Mouse (Mus musculus): ENCODE measurements around the gene Osr1. TPM values are rescaled to one million over a fixed set of nuclear protein-coding genes. Genes with fewer than 3 reads are reported as not detected.

Osr1 gene
- 18.7 and 28.1 TPM in 2 replicates for total RNA-seq (2014; rRNA removed; ENCODE audit: low replicate concordance)
- polyA plus RNA-seq (2015; fragmentation: Nextera tagmentation; extraction: Ambion mirVana): 3.1 and 5.1 TPM in 2 replicates

- WGBS: under 1% methylated on average over 15 of the region's 15 CpGs
- no peaks in the 10 kb centered on the region for H3K4me1 ChIP-seq (ENCODE audit: control insufficient read depth, insufficient read depth)
Observed at GRCm38 (mm10) chr12:9569971-9570370, at the start of gene Osr1. Osr1 (plus strand) TSS chr12:9570116.

DNA sequence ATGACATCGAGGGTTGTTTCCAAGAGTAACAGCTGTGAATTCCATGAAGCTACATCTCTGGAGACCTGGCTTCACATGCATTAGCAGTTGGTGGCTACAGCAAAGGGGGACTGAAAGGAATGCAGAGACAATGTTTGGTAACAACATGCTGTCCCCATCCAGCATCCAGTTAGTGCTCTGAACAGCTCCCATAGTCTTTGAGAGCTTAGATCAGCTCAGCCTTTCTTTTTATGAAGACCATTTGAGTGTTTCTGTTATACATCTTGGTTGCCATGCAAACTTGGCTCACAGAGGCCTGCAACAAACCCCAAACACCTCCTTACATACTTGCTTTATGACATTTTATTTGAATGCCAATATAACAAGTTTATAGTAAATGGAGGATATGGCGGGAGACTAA is 19.6 kb upstream of the Osr1 start:
- no peaks in the 10 kb centered on the region for H3K27me3 ChIP-seq (ENCODE audit: control insufficient read depth, insufficient read depth, low read length)
- no peak overlapping the region for H3K27ac ChIP-seq (ENCODE audit: low read depth)
- no peak for TF ChIP-seq CTCF (IDR thresholded peaks at IDR 0.05; ENCODE audit: low read depth)
- no peak for TF ChIP-seq EP300 (IDR thresholded peaks at IDR 0.05; ENCODE audit: low read depth)
- DNase-seq (ENCODE audit: low spot score) (no peak), ATAC-seq (ENCODE audit: insufficient read depth, low read depth) (no peak)
- H3K4me3 ChIP-seq (ENCODE audit: low read depth, low read length): no peak overlapping the region
- H3K9ac ChIP-seq (replicated peaks; ENCODE audit: low read depth, low read length): no peak overlapping the region
- no peaks in the 10 kb centered on the region for H3K4me1 ChIP-seq (ENCODE audit: control insufficient read depth, insufficient read depth)
- H3K9me3 ChIP-seq (replicated peaks; ENCODE audit: control insufficient read depth, low read length): no peaks in the 10 kb centered on the region
- WGBS: 78% methylated on average over 2 of the region's 2 CpGs
- no peak overlapping the region for H3K4me2 ChIP-seq (ENCODE audit: low read depth, low read length)
- no peaks in the 10 kb centered on the region for H3K36me3 ChIP-seq (replicated peaks; ENCODE audit: control insufficient read depth, insufficient read depth, low read length)

More at GRCm38 (mm10) chr12:9569971-9570370, at the start of gene Osr1:
- Histone ChIP-seq H3K36me3 (replicated peaks; ENCODE audit: control insufficient read depth, insufficient read depth, low read length) (no peaks in the 10 kb centered on the region), H3K4me3 (ENCODE audit: low read depth, low read length) (peak within 1 kb of the TSS; percentile 55), H3K27ac (ENCODE audit: low read depth) (no peak within 1 kb of the TSS), H3K9me3 (replicated peaks; ENCODE audit: control insufficient read depth, low read length) (no peaks in the 10 kb centered on the region), H3K27me3 (ENCODE audit: control insufficient read depth, insufficient read depth, low read length) (peaks cover 48% of the 10 kb centered on the region), H3K4me2 (ENCODE audit: low read depth, low read length) (peak within 1 kb of the TSS; percentile 82), H3K9ac (replicated peaks; ENCODE audit: low read depth, low read length) (peak within 1 kb of the TSS; percentile 17; the same call in 1 of the 2 replicates)
- TF ChIP-seq CTCF (IDR thresholded peaks at IDR 0.05; ENCODE audit: low read depth) (peak; percentile 69), EP300 (IDR thresholded peaks at IDR 0.05; ENCODE audit: low read depth) (no peak)
- DNase-seq (ENCODE audit: low spot score) (no peak), ATAC-seq (ENCODE audit: insufficient read depth, low read depth) (no peak)

DNA sequence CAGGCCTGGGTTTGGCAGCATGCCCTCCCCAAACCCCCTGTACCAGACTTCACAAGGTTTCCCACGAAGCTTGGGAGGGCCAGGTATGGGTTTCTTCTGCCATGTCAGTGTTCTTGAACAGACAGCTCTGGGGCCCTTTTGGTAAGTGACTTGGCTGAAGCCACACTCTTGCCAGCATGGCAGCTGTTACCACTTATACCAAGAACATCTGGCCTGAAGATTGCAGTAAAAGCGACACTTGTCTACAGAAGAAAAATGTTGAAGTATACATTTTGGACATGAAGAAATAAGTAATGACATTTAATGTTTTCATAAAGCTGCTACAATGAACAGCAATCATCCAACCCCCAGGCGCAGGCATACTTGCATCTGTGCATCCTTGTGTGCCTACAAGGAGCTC is 5.0 kb upstream of the Osr1 start:
- whole genome bisulfite sequencing: 65% methylated on average over 3 of the region's 3 CpGs
- Histone ChIP-seq H3K9me3 (replicated peaks; ENCODE audit: control insufficient read depth, low read length) (no peaks in the 10 kb centered on the region), H3K4me1 (ENCODE audit: control insufficient read depth, insufficient read depth) (no peaks in the 10 kb centered on the region), H3K36me3 (replicated peaks; ENCODE audit: control insufficient read depth, insufficient read depth, low read length) (no peaks in the 10 kb centered on the region), H3K27ac (ENCODE audit: low read depth) (no peak overlapping the region), H3K27me3 (ENCODE audit: control insufficient read depth, insufficient read depth, low read length) (0 out of 2 replicates have a peak, but pooled peaks cover under 1% of the 10 kb centered on the region), H3K4me2 (ENCODE audit: low read depth, low read length) (no peak overlapping the region), H3K4me3 (ENCODE audit: low read depth, low read length) (no peak overlapping the region), H3K9ac (replicated peaks; ENCODE audit: low read depth, low read length) (no peak overlapping the region)
- DNase-seq (ENCODE audit: low spot score): no peak
- TF ChIP-seq CTCF (IDR thresholded peaks at IDR 0.05; ENCODE audit: low read depth) (no peak), EP300 (IDR thresholded peaks at IDR 0.05; ENCODE audit: low read depth) (no peak)
- no peak for ATAC-seq (ENCODE audit: insufficient read depth, low read depth)

GRCm38 (mm10) chr12:9570496-9570995 is 630 bp downstream of the Osr1 start:
- H3K36me3 ChIP-seq (replicated peaks; ENCODE audit: control insufficient read depth, insufficient read depth, low read length): no peaks in the 10 kb centered on the region
- no peak overlapping the region for H3K27ac ChIP-seq (ENCODE audit: low read depth)
- peaks cover 54% of the 10 kb centered on the region for H3K27me3 ChIP-seq (ENCODE audit: control insufficient read depth, insufficient read depth, low read length)
- H3K9me3 ChIP-seq (replicated peaks; ENCODE audit: control insufficient read depth, low read length): no peaks in the 10 kb centered on the region
- peak overlapping the region; percentile 82 for H3K4me2 ChIP-seq (ENCODE audit: low read depth, low read length)
- peak overlapping the region; percentile 55 for H3K4me3 ChIP-seq (ENCODE audit: low read depth, low read length)
- TF ChIP-seq EP300 (IDR thresholded peaks at IDR 0.05; ENCODE audit: low read depth) (no peak), CTCF (IDR thresholded peaks at IDR 0.05; ENCODE audit: low read depth) (no peak)
- H3K9ac ChIP-seq (replicated peaks; ENCODE audit: low read depth, low read length): peak overlapping the region; percentile 17; the same call in 1 of the 2 replicates
- H3K4me1 ChIP-seq (ENCODE audit: control insufficient read depth, insufficient read depth): no peaks in the 10 kb centered on the region
- ATAC-seq (ENCODE audit: insufficient read depth, low read depth) (no peak), DNase-seq (ENCODE audit: low spot score) (no peak)
- under 1% methylated on average over 17 of the region's 17 CpGs for WGBS

DNA sequence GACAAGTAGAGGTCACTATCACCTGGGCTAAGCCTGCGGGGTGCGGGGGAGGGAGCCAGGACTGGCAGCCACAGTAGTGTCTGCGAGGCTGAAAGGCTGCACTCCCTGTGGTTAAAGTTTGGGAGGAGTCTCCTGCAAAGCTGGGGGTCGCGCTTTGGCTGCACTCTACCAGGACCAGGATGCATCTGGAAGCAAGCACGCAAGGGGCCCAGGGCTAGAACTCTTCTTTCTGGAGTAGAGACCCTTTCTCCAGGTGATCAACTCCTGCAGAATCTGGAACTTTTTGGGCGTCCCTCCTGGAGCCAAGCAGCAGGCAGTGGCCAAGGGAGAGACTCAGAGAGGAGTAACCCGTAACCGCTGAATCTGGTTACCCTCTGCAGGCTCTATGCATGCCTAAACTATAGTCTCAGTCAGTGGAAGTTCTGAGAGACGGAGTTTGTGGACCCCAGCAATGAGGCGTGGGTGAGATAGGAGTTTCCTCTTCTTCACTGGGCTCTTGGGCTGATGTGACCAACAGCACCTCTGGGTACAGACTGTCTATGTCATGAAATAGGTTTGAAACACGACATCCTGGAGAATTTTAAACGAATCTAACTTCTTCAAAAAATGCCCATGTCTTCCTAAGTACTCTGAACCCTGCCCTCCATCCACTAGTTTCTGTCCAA is 1.5 kb downstream of the Osr1 start:
- TF ChIP-seq CTCF (IDR thresholded peaks at IDR 0.05; ENCODE audit: low read depth) (no peak), EP300 (IDR thresholded peaks at IDR 0.05; ENCODE audit: low read depth) (no peak)
- WGBS: 10% methylated on average over 13 of the region's 13 CpGs
- H3K27me3 ChIP-seq (ENCODE audit: control insufficient read depth, insufficient read depth, low read length): peaks cover 63% of the 10 kb centered on the region
- no peak for ATAC-seq (ENCODE audit: insufficient read depth, low read depth)
- no peaks in the 10 kb centered on the region for H3K4me1 ChIP-seq (ENCODE audit: control insufficient read depth, insufficient read depth)
- H3K4me3 ChIP-seq (ENCODE audit: low read depth, low read length): peak overlapping the region; percentile 55; the same call in 1 of the 2 replicates
- H3K9ac ChIP-seq (replicated peaks; ENCODE audit: low read depth, low read length): no peak overlapping the region
- no peaks in the 10 kb centered on the region for H3K36me3 ChIP-seq (replicated peaks; ENCODE audit: control insufficient read depth, insufficient read depth, low read length)
- H3K27ac ChIP-seq (ENCODE audit: low read depth): no peak overlapping the region
- H3K9me3 ChIP-seq (replicated peaks; ENCODE audit: control insufficient read depth, low read length): no peaks in the 10 kb centered on the region
- peak overlapping the region; percentile 82; the same call in 1 of the 2 replicates for H3K4me2 ChIP-seq (ENCODE audit: low read depth, low read length)
- no peak for DNase-seq (ENCODE audit: low spot score)
